Comparison of ENCODE assay signal across 17 mouse cellular contexts in the genomic region with DNA sequence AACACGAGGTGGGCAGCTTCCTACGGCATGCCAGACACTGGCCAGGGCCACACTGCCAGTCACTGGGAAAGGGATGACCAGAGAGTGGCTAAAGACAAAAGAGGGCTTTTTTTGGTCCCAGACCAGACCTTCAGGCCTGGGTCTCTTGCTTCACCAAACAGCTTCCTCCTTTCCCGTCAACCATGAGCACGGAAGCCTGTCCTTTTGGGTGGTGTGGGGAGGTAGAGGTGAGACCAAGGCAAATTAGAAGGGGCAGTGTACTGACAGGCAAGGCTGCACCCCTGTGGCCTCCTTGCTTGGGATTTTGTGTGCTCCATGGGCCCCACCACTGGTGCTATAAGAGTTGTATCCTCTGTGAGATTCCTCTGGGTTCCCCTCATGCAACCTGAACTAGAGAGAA. TPM values are rescaled to one million over a fixed set of nuclear protein-coding genes. Genes with fewer than 3 reads are reported as not detected.
DNase-seq lines count a peak whose midpoint lies in the region; ATAC-seq and TF ChIP-seq lines count a peak whose summit lies in the region.
"Had no signal": no experiment of that assay in that cellular context is flagged by ENCODE, and none has a peak within 500 bp of the region (broad histone marks: within the 10 kb centered on the region; RNA-seq: fewer than 3 reads in every experiment).

No protein-coding gene starts in this region.

- no peak overlapping the region for H3K9ac ChIP-seq in heart, embryonic 11.5 days (ENCODE audit: low read depth, low read length)
- H3K9ac ChIP-seq in liver, postnatal 0 days (replicated peaks), result no peak overlapping the region
- H3K9ac ChIP-seq in hindbrain, embryonic 11.5 days (ENCODE audit: low read depth, low read length), result no peak overlapping the region
- H3K9ac ChIP-seq: embryonic facial prominence, embryonic 12.5 days; forebrain, postnatal 0 days; hindbrain, embryonic 14.5 days; limb, embryonic 12.5 days had no signal

- ATAC-seq in heart, embryonic 11.5 days (replicated peaks; ENCODE audit: insufficient number of reproducible peaks, low FRiP score, low TSS enrichment), result no peak
- no peak for ATAC-seq in liver, postnatal 0 days
- no peak for ATAC-seq in hindbrain, embryonic 11.5 days (ENCODE audit: low FRiP score)

- H3K36me3 ChIP-seq in heart, embryonic 11.5 days (ENCODE audit: control insufficient read depth, insufficient read depth, low read length), result no peaks in the 10 kb centered on the region
- peaks cover 18% of the 10 kb centered on the region for H3K36me3 ChIP-seq in thymus, adult 2 months (ENCODE audit: control insufficient read depth, insufficient read depth, low read length)
- H3K36me3 ChIP-seq in liver, postnatal 0 days (replicated peaks; ENCODE audit: insufficient read depth, low read length), result no peaks in the 10 kb centered on the region
- no peaks in the 10 kb centered on the region for H3K36me3 ChIP-seq in hindbrain, embryonic 11.5 days (ENCODE audit: control insufficient read depth, insufficient read depth, low read length)
- H3K36me3 ChIP-seq: embryonic facial prominence, embryonic 12.5 days; limb, embryonic 12.5 days had no signal

- no peak for TF ChIP-seq EP300 in liver, postnatal 0 days (IDR thresholded peaks at IDR 0.05; ENCODE audit: low read depth)

- DNase-seq in heart, postnatal 14 days, result no peak
- DNase-seq in layer of hippocampus, adult 9-11 months, result peak; percentile 83
- DNase-seq in layer of hippocampus, postnatal 25 days (ENCODE audit: extremely low spot score in 1 of 2, low spot score in 1 of 2), result no peak
- DNase-seq in thymus, adult 2 months, result peak; percentile 31
- no peak for DNase-seq in thymus, postnatal 0 days (ENCODE audit: low spot score)
- no peak for DNase-seq in liver, postnatal 0 days
- DNase-seq in hindbrain, embryonic 11.5 days (ENCODE audit: low spot score), result no peak
- DNase-seq: cerebellum, adult 18-20 months; gastrocnemius, postnatal 14 days; kidney, adult 11 months; kidney, postnatal 36 days; midbrain, embryonic 14.5 days had no signal

- peak overlapping the region; percentile 57 for H3K4me2 ChIP-seq in heart, embryonic 11.5 days
- H3K4me2 ChIP-seq in liver, postnatal 0 days (ENCODE audit: low read depth, low read length), result peak overlapping the region; percentile 0; the same call in 1 of the 2 replicates
- no peak overlapping the region for H3K4me2 ChIP-seq in hindbrain, embryonic 11.5 days (replicated peaks; ENCODE audit: low read depth, low read length)
- H3K4me2 ChIP-seq: embryonic facial prominence, embryonic 12.5 days; hindbrain, embryonic 14.5 days; limb, embryonic 12.5 days had no signal

- TF ChIP-seq POLR2A in thymus, adult 2 months (IDR thresholded peaks at IDR 0.05; ENCODE audit: control insufficient read depth, extremely low read depth, insufficient read depth, low read length, poor library complexity), result no peak

- H3K4me1 ChIP-seq in heart, embryonic 11.5 days (ENCODE audit: control insufficient read depth, insufficient read depth, low read length), result peaks cover 45% of the 10 kb centered on the region
- peaks cover 67% of the 10 kb centered on the region for H3K4me1 ChIP-seq in thymus, adult 2 months (replicated peaks; ENCODE audit: control insufficient read depth, insufficient read depth, low read length)
- peaks cover 59% of the 10 kb centered on the region for H3K4me1 ChIP-seq in liver, postnatal 0 days (ENCODE audit: insufficient read depth)
- H3K4me1 ChIP-seq in hindbrain, embryonic 11.5 days (replicated peaks; ENCODE audit: control insufficient read depth, insufficient read depth, low read length), result peaks cover 4% of the 10 kb centered on the region; the same call in 1 of the 2 replicates

- TF ChIP-seq CTCF in thymus, adult 2 months (IDR thresholded peaks at IDR 0.05; ENCODE audit: borderline replicate concordance, control insufficient read depth, extremely low read depth, insufficient read depth, low read length, poor library complexity), result no peak
- no peak for TF ChIP-seq CTCF in liver, postnatal 0 days (IDR thresholded peaks at IDR 0.05; ENCODE audit: low read depth)

- 0 out of 2 replicates have a peak overlapping the region, but pooled peaks have one; percentile 29 for H3K27ac ChIP-seq in heart, embryonic 11.5 days (ENCODE audit: low read depth, low read length)
- H3K27ac ChIP-seq in thymus, adult 2 months (ENCODE audit: control insufficient read depth, insufficient read depth, low read length), result peak overlapping the region; percentile 61; the same call in 1 of the 2 replicates
- H3K27ac ChIP-seq in liver, postnatal 0 days (ENCODE audit: low read depth), result peak overlapping the region; percentile 25; the same call in 1 of the 2 replicates
- no peak overlapping the region for H3K27ac ChIP-seq in hindbrain, embryonic 11.5 days (ENCODE audit: low read depth, low read length)
- H3K27ac ChIP-seq: embryonic facial prominence, embryonic 12.5 days; hindbrain, embryonic 14.5 days; limb, embryonic 12.5 days had no signal

- H3K27me3 ChIP-seq in heart, embryonic 11.5 days (ENCODE audit: control insufficient read depth, insufficient read depth, low read length), result peaks cover 15% of the 10 kb centered on the region
- H3K27me3 ChIP-seq in thymus, adult 2 months (ENCODE audit: control insufficient read depth, insufficient read depth, low read length), result no peaks in the 10 kb centered on the region
- H3K27me3 ChIP-seq in liver, postnatal 0 days (ENCODE audit: insufficient read depth, low read length), result 0 out of 2 replicates have a peak, but pooled peaks cover under 1% of the 10 kb centered on the region
- peaks cover 25% of the 10 kb centered on the region for H3K27me3 ChIP-seq in hindbrain, embryonic 11.5 days (ENCODE audit: control insufficient read depth, insufficient read depth, low read length)

- intact Hi-C loops in heart, postnatal 14 days (cut with DNase I), result no loop called here

- 82% methylated on average over 4 of the region's 4 CpGs for WGBS in heart, embryonic 11.5 days (ENCODE audit: insufficient replicate concordance)
- WGBS in thymus, adult 2 months, result 40% methylated on average over 4 of the region's 4 CpGs
- 57% methylated on average over 4 of the region's 4 CpGs for WGBS in liver, postnatal 0 days (ENCODE audit: insufficient replicate concordance)
- WGBS in hindbrain, embryonic 11.5 days, result 86% methylated on average over 4 of the region's 4 CpGs

- no peak overlapping the region; the same call in 1 of the 2 replicates for H3K4me3 ChIP-seq in heart, embryonic 11.5 days (ENCODE audit: low read depth, low read length)
- H3K4me3 ChIP-seq in thymus, adult 2 months (ENCODE audit: control insufficient read depth, insufficient read depth, low read length), result peak overlapping the region; percentile 40
- H3K4me3 ChIP-seq in liver, postnatal 0 days (ENCODE audit: low read depth, low read length), result no peak overlapping the region
- H3K4me3 ChIP-seq in hindbrain, embryonic 11.5 days (ENCODE audit: low read depth, low read length), result no peak overlapping the region
- H3K4me3 ChIP-seq: embryonic facial prominence, embryonic 12.5 days; limb, embryonic 12.5 days had no signal

- no peaks in the 10 kb centered on the region for H3K9me3 ChIP-seq in heart, embryonic 11.5 days (replicated peaks; ENCODE audit: control insufficient read depth, low read length)
- no peaks in the 10 kb centered on the region for H3K9me3 ChIP-seq in liver, postnatal 0 days (ENCODE audit: low read length)
- H3K9me3 ChIP-seq in hindbrain, embryonic 11.5 days (ENCODE audit: control insufficient read depth, low read length), result no peaks in the 10 kb centered on the region
- H3K9me3 ChIP-seq: embryonic facial prominence, embryonic 12.5 days; limb, embryonic 12.5 days had no signal

RNA-seq across cellular contexts. Expression of a gene that starts 1.6 kb away (rescaled TPM):
- polyA plus RNA-seq in heart, embryonic 11.5 days (2014; fragmentation: Nextera tagmentation; extraction: Ambion mirVana), result 43.1 and 44.6 TPM in 2 replicates
- total RNA-seq in heart, postnatal 14 days (2021), result 10 to 100 TPM; 18.3 to 20.0 TPM
- total RNA-seq in layer of hippocampus, postnatal 25 days (2021), result 1 to 10 TPM; 3.3 to 3.8 TPM
- polyA plus RNA-seq in thymus, adult 2 months (2012; rRNA removed), result 28.6 and 32.5 TPM in 2 replicates
- 92.9 and 111 TPM in 2 replicates for polyA plus RNA-seq in thymus, postnatal 0 days (2015; fragmentation: Nextera tagmentation; extraction: Ambion mirVana)
- polyA plus RNA-seq in liver, postnatal 0 days (2015; fragmentation: Nextera tagmentation; extraction: Ambion mirVana), result 30.2 and 32.2 TPM in 2 replicates
- polyA plus RNA-seq in hindbrain, embryonic 11.5 days (2014; fragmentation: Nextera tagmentation; extraction: Ambion mirVana), result 7.1 and 7.6 TPM in 2 replicates

RNA-seq across cellular contexts. Expression of a gene that starts 3.7 kb away (rescaled TPM):
- polyA plus RNA-seq in heart, embryonic 11.5 days (2014; fragmentation: Nextera tagmentation; extraction: Ambion mirVana), result 11.5 and 21.1 TPM in 2 replicates
- total RNA-seq in heart, postnatal 14 days (2021), result 10 to 100 TPM; 20.7 to 21.0 TPM
- 1 to 10 TPM; 5.4 to 8.1 TPM for total RNA-seq in layer of hippocampus, postnatal 25 days (2021)
- polyA plus RNA-seq in thymus, adult 2 months (2012; rRNA removed), result 606 and 690 TPM in 2 replicates
- 181 and 185 TPM in 2 replicates for polyA plus RNA-seq in thymus, postnatal 0 days (2015; fragmentation: Nextera tagmentation; extraction: Ambion mirVana)
- polyA plus RNA-seq in liver, postnatal 0 days (2015; fragmentation: Nextera tagmentation; extraction: Ambion mirVana), result 9.8 and 10.2 TPM in 2 replicates
- polyA plus RNA-seq in hindbrain, embryonic 11.5 days (2014; fragmentation: Nextera tagmentation; extraction: Ambion mirVana), result 2.4 and 2.6 TPM in 2 replicates

RNA-seq across cellular contexts. Expression of a gene that starts 14.3 kb away (rescaled TPM):
- 1.1 TPM in 1 of 2 replicates, not detected in the other for polyA plus RNA-seq in heart, embryonic 11.5 days (2014; fragmentation: Nextera tagmentation; extraction: Ambion mirVana)
- total RNA-seq in heart, postnatal 14 days (2021), result 100 to 1,000 TPM; 172 to 179 TPM
- total RNA-seq in layer of hippocampus, postnatal 25 days (2021), result 10 to 100 TPM; 55.6 to 64.3 TPM
- polyA plus RNA-seq in thymus, adult 2 months (2012; rRNA removed), result 24.9 and 42.7 TPM in 2 replicates
- polyA plus RNA-seq in thymus, postnatal 0 days (2015; fragmentation: Nextera tagmentation; extraction: Ambion mirVana), result 0.36 and 0.46 TPM in 2 replicates
- 1.9 and 2.0 TPM in 2 replicates for polyA plus RNA-seq in liver, postnatal 0 days (2015; fragmentation: Nextera tagmentation; extraction: Ambion mirVana)
- not detected in 2 replicates for polyA plus RNA-seq in hindbrain, embryonic 11.5 days (2014; fragmentation: Nextera tagmentation; extraction: Ambion mirVana)
- polyA plus RNA-seq: embryonic facial prominence, embryonic 12.5 days; forebrain, postnatal 0 days; limb, embryonic 12.5 days had no signal

Comparison
In these comparisons a context has a peak if more than half of its experiments do, and no peak if none do; other contexts are left out.
1. DNase-seq: peak in layer of hippocampus, adult 9-11 months (single experiment) and thymus, adult 2 months (single experiment); none in heart, postnatal 14 days (0 of 2), layer of hippocampus, postnatal 25 days (0 of 2), thymus, postnatal 0 days (single experiment), liver, postnatal 0 days (single experiment) and hindbrain, embryonic 11.5 days (single experiment).